Mouse (Mus musculus): Measurements from ENCODE around the gene Nol12. TPM values are rescaled to one million over a fixed set of nuclear protein-coding genes. Genes with fewer than 3 reads are reported as not detected.

Gene Nol12
- total RNA-seq, 2 experiments from 2014 or later = 19.9 to 47.6 TPM

- peak; percentile 61 for ATAC-seq (replicated peaks; ENCODE audit: poor library complexity)
These were observed 19.1 kb upstream of the Nol12 start for GRCm38 (mm10) chr15:78915660-78916017.

- no peak for ATAC-seq (replicated peaks; ENCODE audit: poor library complexity)
These were observed 18.5 kb upstream of the Nol12 start for GRCm38 (mm10) chr15:78916052-78916826.

- no peak for ATAC-seq (replicated peaks; ENCODE audit: poor library complexity)
These were observed 16.6 kb upstream of the Nol12 start for GRCm38 (mm10) chr15:78918126-78918525.

- no peak for ATAC-seq (replicated peaks; ENCODE audit: poor library complexity)
These were observed 14.8 kb upstream of the Nol12 start for GRCm38 (mm10) chr15:78919914-78920313.

GRCm38 (mm10) chr15:78922700-78923099, 12.0 kb upstream of the Nol12 start:
- ATAC-seq (replicated peaks; ENCODE audit: poor library complexity) = peak; percentile 69

GRCm38 (mm10) chr15:78923585-78923984, 11.1 kb upstream of the Nol12 start:
- ATAC-seq (replicated peaks; ENCODE audit: poor library complexity) = peak; percentile 67

GRCm38 (mm10) chr15:78925129-78925528, 9.6 kb upstream of the Nol12 start:
- ATAC-seq (replicated peaks; ENCODE audit: poor library complexity) = no peak

GRCm38 (mm10) chr15:78926021-78926919, 8.5 kb upstream of the Nol12 start, which contains the start of gene Lgals1:
TSS of gene Lgals1 (plus strand) at chr15:78926725.
- peak; percentile 24 for ATAC-seq (replicated peaks; ENCODE audit: poor library complexity)

- no peak for ATAC-seq (replicated peaks; ENCODE audit: poor library complexity)
These were observed 7.5 kb upstream of the Nol12 start for GRCm38 (mm10) chr15:78927021-78927787.

GRCm38 (mm10) chr15:78927788-78928457, 6.8 kb upstream of the Nol12 start:
- peak; percentile 56 for ATAC-seq (replicated peaks; ENCODE audit: poor library complexity)

- no peak for ATAC-seq (replicated peaks; ENCODE audit: poor library complexity)
These were observed 6.2 kb upstream of the Nol12 start for GRCm38 (mm10) chr15:78928539-78928938.

GRCm38 (mm10) chr15:78930192-78930706, 4.5 kb upstream of the Nol12 start:
- ATAC-seq (replicated peaks; ENCODE audit: poor library complexity) = no peak

- no peak for ATAC-seq (replicated peaks; ENCODE audit: poor library complexity)
These were observed 3.8 kb upstream of the Nol12 start for GRCm38 (mm10) chr15:78930801-78931426.

- ATAC-seq (replicated peaks; ENCODE audit: poor library complexity) = peak; percentile 73
These were observed 3.2 kb upstream of the Nol12 start for GRCm38 (mm10) chr15:78931577-78931976.

GRCm38 (mm10) chr15:78936403-78936802, 1.7 kb downstream of the Nol12 start:
- ATAC-seq (replicated peaks; ENCODE audit: poor library complexity) = no peak

- no peak for ATAC-seq (replicated peaks; ENCODE audit: poor library complexity)
These were observed 2.6 kb downstream of the Nol12 start for GRCm38 (mm10) chr15:78937311-78937710.

GRCm38 (mm10) chr15:78937963-78938362, 3.2 kb downstream of the Nol12 start:
- ATAC-seq (replicated peaks; ENCODE audit: poor library complexity) = no peak

GRCm38 (mm10) chr15:78940325-78940724, 5.6 kb downstream of the Nol12 start:
- no peak for ATAC-seq (replicated peaks; ENCODE audit: poor library complexity)

- peak; percentile 74 for ATAC-seq (replicated peaks; ENCODE audit: poor library complexity)
These were observed 7.9 kb downstream of the Nol12 start for GRCm38 (mm10) chr15:78942663-78943062.

GRCm38 (mm10) chr15:78946232-78946631, 11.5 kb downstream of the Nol12 start:
- ATAC-seq (replicated peaks; ENCODE audit: poor library complexity) = no peak

All from megakaryocyte progenitor cell, adult 5-6 weeks (primary cell).